Mouse (Mus musculus): ENCODE measurements at regions not wholly inside any gene's neighbourhood (a gene's known extent, or its start where the extent isn't known, plus 50 kb on each side); places are given as distances from the start of the nearest gene placed in this dataset.
"Not testable (repeated sequence)": the region's sequence is repeated elsewhere in the genome, so short reads cannot be mapped to it uniquely, and the experiment has no call there.

GRCm38 (mm10) chr14:53750703-53751441 lies 503.0 kb downstream of the Dad1 start:
- TF ChIP-seq POLR2A (IDR thresholded peaks at IDR 0.05; ENCODE audit: low read depth, low read length) (no peak), CTCF (IDR thresholded peaks at IDR 0.05; ENCODE audit: borderline replicate concordance, insufficient read depth, low read length) (no peak)
- H3K4me3 ChIP-seq (ENCODE audit: insufficient read depth, low read length) = no peak overlapping the region
- H3K27ac ChIP-seq (ENCODE audit: insufficient read depth, low read length) = no peak overlapping the region
- H3K4me1 ChIP-seq (ENCODE audit: control insufficient read depth, insufficient read depth, low read length) = no peaks in the 10 kb centered on the region

DNA sequence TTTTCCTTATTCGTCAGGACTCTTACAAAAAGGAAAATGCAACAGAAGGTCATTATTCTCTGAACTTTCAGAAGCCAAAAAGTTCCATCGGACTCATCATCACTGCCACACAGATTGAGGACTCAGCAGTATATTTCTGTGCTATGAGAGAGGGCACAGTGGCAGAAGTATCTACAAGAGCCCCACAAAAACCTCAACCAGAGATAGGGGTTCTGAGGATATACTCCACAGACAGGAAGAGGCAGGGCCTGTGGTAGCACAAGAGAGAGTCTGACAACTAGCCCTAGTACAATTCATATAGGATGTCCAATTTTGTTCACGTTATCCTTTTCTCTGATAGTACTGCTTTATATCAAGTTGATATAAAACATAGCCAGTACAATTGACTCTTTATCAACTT lies 510.4 kb downstream of the Dad1 start:
- not testable (repeated sequence) for H3K4me3 ChIP-seq (ENCODE audit: insufficient read depth, low read length); H3K4me1 ChIP-seq (ENCODE audit: control insufficient read depth, insufficient read depth, low read length); H3K27ac ChIP-seq (ENCODE audit: insufficient read depth, low read length)

GRCm38 (mm10) chr14:53742864-53743263 lies 511.0 kb downstream of the Dad1 start:
- not testable (repeated sequence) for H3K4me3 ChIP-seq (ENCODE audit: insufficient read depth, low read length); H3K27ac ChIP-seq (ENCODE audit: insufficient read depth, low read length); H3K4me1 ChIP-seq (ENCODE audit: control insufficient read depth, insufficient read depth, low read length)

DNA sequence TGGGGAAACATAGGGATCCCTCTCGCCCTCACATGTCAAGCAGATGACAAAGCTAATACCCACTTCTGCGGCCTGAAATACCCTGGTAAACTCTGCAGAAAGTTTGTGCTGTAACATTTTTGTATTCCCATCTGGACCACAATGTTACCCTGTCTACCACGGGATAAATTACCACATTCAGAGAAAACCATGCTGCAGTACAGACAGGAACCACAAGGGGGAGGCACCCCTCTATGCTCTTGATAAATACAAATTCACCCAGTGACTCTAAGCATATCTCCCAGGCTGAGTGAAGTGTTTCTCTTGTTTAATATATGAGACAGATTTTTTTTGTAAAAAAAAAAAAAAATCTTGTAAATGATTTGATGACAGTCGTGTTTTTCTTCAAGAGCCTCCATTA lies 512.7 kb downstream of the Dad1 start:
- not testable (repeated sequence) for H3K4me3 ChIP-seq (ENCODE audit: insufficient read depth, low read length); H3K4me1 ChIP-seq (ENCODE audit: control insufficient read depth, insufficient read depth, low read length); H3K27ac ChIP-seq (ENCODE audit: insufficient read depth, low read length)

- not testable (repeated sequence) for H3K4me1 ChIP-seq (ENCODE audit: control insufficient read depth, insufficient read depth, low read length); H3K27ac ChIP-seq (ENCODE audit: insufficient read depth, low read length)
Measured at GRCm38 (mm10) chr14:53737962-53738361, 515.9 kb downstream of the Dad1 start.

GRCm38 (mm10) chr14:53736274-53736673 lies 517.6 kb downstream of the Dad1 start:
- not testable (repeated sequence) for H3K4me3 ChIP-seq (ENCODE audit: insufficient read depth, low read length); H3K4me1 ChIP-seq (ENCODE audit: control insufficient read depth, insufficient read depth, low read length); H3K27ac ChIP-seq (ENCODE audit: insufficient read depth, low read length)

More at GRCm38 (mm10) chr14:53737962-53738361, 515.9 kb downstream of the Dad1 start:
- H3K4me3 ChIP-seq (ENCODE audit: insufficient read depth, low read length) = not testable (repeated sequence)

DNA sequence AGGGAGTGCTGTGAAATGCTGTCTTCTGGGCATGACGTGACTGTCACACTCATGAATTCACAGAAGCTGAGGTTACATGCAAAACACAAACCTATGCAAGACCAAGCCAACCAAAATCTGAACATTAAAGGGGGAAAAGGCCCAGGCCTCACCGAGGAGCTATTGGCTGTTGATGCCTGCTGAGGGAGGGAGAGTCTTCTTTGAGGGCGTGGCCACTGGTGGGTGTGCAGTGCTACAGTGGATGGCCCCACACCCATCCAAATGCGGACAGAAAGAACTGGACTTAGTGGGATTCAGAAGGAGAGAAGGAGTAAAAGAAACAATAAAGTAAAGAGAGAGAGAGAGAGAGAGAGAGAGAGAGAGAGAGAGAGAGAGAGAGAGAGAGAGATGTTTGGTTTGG lies 522.3 kb downstream of the Dad1 start:
- H3K27ac ChIP-seq (ENCODE audit: insufficient read depth, low read length); H3K4me1 ChIP-seq (ENCODE audit: control insufficient read depth, insufficient read depth, low read length); H3K4me3 ChIP-seq (ENCODE audit: insufficient read depth, low read length): not testable (repeated sequence)

DNA sequence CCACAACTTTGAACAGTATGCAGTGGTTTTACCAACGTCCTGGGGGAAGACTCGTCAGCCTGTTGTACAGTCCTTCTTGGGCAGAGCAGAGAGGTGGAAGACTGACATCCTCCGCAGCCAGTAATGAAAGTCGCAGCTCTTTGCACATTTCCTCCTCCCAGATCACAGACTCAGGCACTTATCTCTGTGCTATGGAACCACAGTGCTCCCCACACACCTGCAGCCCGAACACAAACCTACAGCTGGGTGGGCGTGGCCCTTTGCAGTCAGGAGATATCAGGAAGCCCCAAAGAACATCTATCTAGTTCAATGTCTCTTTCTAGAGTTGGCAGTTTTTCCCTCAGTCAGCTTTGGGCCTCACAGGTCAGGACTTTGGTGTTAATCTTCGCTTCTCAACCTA lies 524.0 kb downstream of the Dad1 start:
- not testable (repeated sequence) for H3K4me1 ChIP-seq (ENCODE audit: control insufficient read depth, insufficient read depth, low read length); H3K27ac ChIP-seq (ENCODE audit: insufficient read depth, low read length); H3K4me3 ChIP-seq (ENCODE audit: insufficient read depth, low read length)

GRCm38 (mm10) chr14:53729149-53729548 lies 524.8 kb downstream of the Dad1 start:
- not testable (repeated sequence) for H3K27ac ChIP-seq (ENCODE audit: insufficient read depth, low read length); H3K4me3 ChIP-seq (ENCODE audit: insufficient read depth, low read length); H3K4me1 ChIP-seq (ENCODE audit: control insufficient read depth, insufficient read depth, low read length)

- not testable (repeated sequence) for H3K4me3 ChIP-seq (ENCODE audit: insufficient read depth, low read length); H3K4me1 ChIP-seq (ENCODE audit: control insufficient read depth, insufficient read depth, low read length); H3K27ac ChIP-seq (ENCODE audit: insufficient read depth, low read length)
Measured at GRCm38 (mm10) chr14:53726914-53727313, 527.0 kb downstream of the Dad1 start.

GRCm38 (mm10) chr14:53723611-53724010 lies 530.3 kb downstream of the Dad1 start:
- H3K27ac ChIP-seq (ENCODE audit: insufficient read depth, low read length); H3K4me3 ChIP-seq (ENCODE audit: insufficient read depth, low read length); H3K4me1 ChIP-seq (ENCODE audit: control insufficient read depth, insufficient read depth, low read length): not testable (repeated sequence)

DNA sequence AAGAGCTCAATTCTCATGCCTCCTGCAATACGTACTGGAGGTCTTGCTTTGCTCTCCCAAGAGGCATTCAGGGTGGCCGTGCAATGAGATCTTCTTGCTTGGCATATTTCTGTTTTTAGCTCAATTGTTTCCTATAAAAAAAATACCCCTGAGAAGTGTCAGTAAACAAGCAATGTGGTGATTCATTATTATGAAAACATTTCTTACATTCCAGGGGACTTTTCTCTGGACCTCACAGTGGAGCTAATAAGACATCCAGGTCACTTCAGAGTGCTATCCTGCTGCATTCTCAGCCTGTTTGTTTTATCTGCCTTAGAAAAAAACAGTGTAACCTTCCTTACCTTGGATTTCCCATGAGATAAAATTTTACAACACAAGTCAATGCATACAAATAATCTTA lies 532.0 kb downstream of the Dad1 start:
- H3K4me1 ChIP-seq (ENCODE audit: control insufficient read depth, insufficient read depth, low read length); H3K4me3 ChIP-seq (ENCODE audit: insufficient read depth, low read length); H3K27ac ChIP-seq (ENCODE audit: insufficient read depth, low read length): not testable (repeated sequence)

- not testable (repeated sequence) for H3K27ac ChIP-seq (ENCODE audit: insufficient read depth, low read length); H3K4me3 ChIP-seq (ENCODE audit: insufficient read depth, low read length); H3K4me1 ChIP-seq (ENCODE audit: control insufficient read depth, insufficient read depth, low read length)
Measured at GRCm38 (mm10) chr14:53709627-53710026, 544.3 kb downstream of the Dad1 start.

DNA sequence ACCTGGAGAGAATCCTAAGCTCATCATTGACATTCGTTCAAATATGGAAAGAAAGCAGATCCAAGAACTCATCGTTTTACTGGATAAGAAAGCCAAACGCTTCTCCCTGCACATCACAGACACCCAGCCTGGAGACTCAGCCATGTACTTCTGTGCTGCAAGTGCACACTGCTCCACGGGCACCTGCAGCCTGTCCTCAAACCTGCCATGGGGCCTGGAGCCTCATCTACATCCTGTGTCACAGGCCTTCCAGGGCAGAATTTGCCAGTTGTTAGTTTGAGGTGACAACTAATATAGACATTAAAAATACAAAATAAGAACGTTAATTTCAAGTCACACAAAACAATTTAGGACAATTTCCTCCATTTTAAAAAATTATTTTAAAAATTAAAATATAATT lies 549.6 kb downstream of the Dad1 start:
- not testable (repeated sequence) for H3K27ac ChIP-seq (ENCODE audit: insufficient read depth, low read length); H3K4me1 ChIP-seq (ENCODE audit: control insufficient read depth, insufficient read depth, low read length); H3K4me3 ChIP-seq (ENCODE audit: insufficient read depth, low read length)

- H3K27ac ChIP-seq (ENCODE audit: insufficient read depth, low read length) = not testable (repeated sequence)
Measured at GRCm38 (mm10) chr14:53703593-53703992, 550.3 kb downstream of the Dad1 start.

GRCm38 (mm10) chr14:53684100-53684499 lies 569.8 kb downstream of the Dad1 start:
- not testable (repeated sequence) for H3K4me1 ChIP-seq (ENCODE audit: control insufficient read depth, insufficient read depth, low read length); H3K27ac ChIP-seq (ENCODE audit: insufficient read depth, low read length)

More at GRCm38 (mm10) chr14:53703593-53703992, 550.3 kb downstream of the Dad1 start:
- H3K4me1 ChIP-seq (ENCODE audit: control insufficient read depth, insufficient read depth, low read length); H3K4me3 ChIP-seq (ENCODE audit: insufficient read depth, low read length): not testable (repeated sequence)

More at GRCm38 (mm10) chr14:53684100-53684499, 569.8 kb downstream of the Dad1 start:
- not testable (repeated sequence) for H3K4me3 ChIP-seq (ENCODE audit: insufficient read depth, low read length)
